Mouse (Mus musculus) heart, adult 10 weeks (tissue): ENCODE measurements around the gene Gm13128. TPM values are rescaled to one million over a fixed set of nuclear protein-coding genes. Genes with fewer than 3 reads are reported as not detected.

Source experiments
- polyA plus RNA-seq: library from polyadenylated mRNA; stranded (reverse); fragments of 350-450 nt; fragmentation: Illumina TruSeq; extraction: RNeasy Lipid Tissue Mini Kit (QIAGEN cat#74804); gene quantifications from one replicate; pipeline ENCODE4 v1.2.3, GENCODE M21; 2014; ENCODE audit warnings: low read depth, low replicate concordance

The Gm13128 gene
- not detected for polyA plus RNA-seq

GRCm38 (mm10) chr4:144329949-144330348 is at the start of gene Gm13128:
TSS of gene Gm13128 (plus strand) at chr4:144330249.

GRCm38 (mm10) chr4:144280388-144280787 is 49.7 kb upstream of the Gm13128 start, which contains the start of gene Pramel5:
TSS of gene Pramel5 (minus strand) at chr4:144280488.

GRCm38 (mm10) chr4:144357642-144358041 is 27.6 kb downstream of the Gm13128 start, which contains the start of gene Gm13119:
TSS of gene Gm13119 (plus strand) at chr4:144357942.

DNA sequence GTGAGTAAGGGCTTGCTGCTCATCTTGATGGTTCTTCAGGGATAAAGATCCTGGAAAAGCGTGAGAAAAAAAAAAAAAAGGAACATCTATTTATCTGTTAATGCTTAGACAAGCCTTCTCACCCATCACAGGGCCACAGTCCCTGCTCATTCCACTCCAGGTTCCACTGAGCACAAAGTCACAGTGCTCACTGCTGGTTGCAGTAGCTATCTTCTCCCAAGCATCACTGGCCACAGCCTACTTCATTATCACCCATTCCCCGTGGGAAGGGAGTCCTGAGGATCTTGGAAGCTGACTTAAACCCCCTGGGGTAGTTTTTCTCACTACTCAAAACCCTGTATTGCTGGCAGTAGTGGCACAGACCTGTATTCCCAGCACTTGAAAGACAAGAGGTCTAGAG is 47.9 kb downstream of the Gm13128 start, which contains the start of gene Pramef20:
Pramef20 (minus strand) TSS at position 23 of the 400 bp plus-strand sequence.

Other genes with a start within 250 kb of the Gm13128 start
- gene Gm13102, start 223.8 kb upstream of the Gm13128 start, polyA plus RNA-seq: not detected
- not detected for gene Oog3, start 167.6 kb upstream of the Gm13128 start, polyA plus RNA-seq
- not detected for gene Oog2, start 139.5 kb upstream of the Gm13128 start, polyA plus RNA-seq
- not detected for gene C87977, start 116.9 kb upstream of the Gm13128 start, polyA plus RNA-seq
- gene Pramel5, start 49.8 kb upstream of the Gm13128 start, polyA plus RNA-seq: not detected
- gene Gm13119, start 27.7 kb downstream of the Gm13128 start, polyA plus RNA-seq: not detected
- gene Pramef20, start 47.7 kb downstream of the Gm13128 start, polyA plus RNA-seq: not detected
- not detected for gene Pramef12, start 78.2 kb downstream of the Gm13128 start, polyA plus RNA-seq
- not detected for gene 1700012P22Rik, start 108.5 kb downstream of the Gm13128 start, polyA plus RNA-seq
- not detected for gene Gm9944, start 123.1 kb downstream of the Gm13128 start, polyA plus RNA-seq
- gene Aadacl3, start 133.5 kb downstream of the Gm13128 start, polyA plus RNA-seq: not detected
- gene 9430007A20Rik, start 189.6 kb downstream of the Gm13128 start, polyA plus RNA-seq: not detected
- not detected for gene Gm13124, start 234.9 kb downstream of the Gm13128 start, polyA plus RNA-seq